Mouse (Mus musculus) hindlimb bud, embryonic 11.5 days (tissue): Measurements from ENCODE around the gene Shank2.

Experiments
- DNase-seq: peaks from one replicate; pipeline ENCODE4 v3.0.0-alpha.2; 2012; ENCODE audit warnings: low read depth, low spot score; ENCODE audit errors: extremely low spot score

The Shank2 gene

GRCm38 (mm10) chr7:144001628-144002027, at the start of gene Shank2:
Gene Shank2 (plus strand): TSS chr7:144001928.
- DNase-seq: no peak

- DNase-seq: no peak
Measured at GRCm38 (mm10) chr7:143952130-143952529, 49.6 kb upstream of the Shank2 start.

GRCm38 (mm10) chr7:143956575-143957295, 45.0 kb upstream of the Shank2 start:
- DNase-seq: no peak

GRCm38 (mm10) chr7:143958030-143958565, 43.6 kb upstream of the Shank2 start:
- DNase-seq: no peak

- no peak for DNase-seq
Measured at GRCm38 (mm10) chr7:143963813-143964212, 37.9 kb upstream of the Shank2 start.

- DNase-seq: no peak
Measured at GRCm38 (mm10) chr7:143966621-143967020, 35.1 kb upstream of the Shank2 start.

- DNase-seq: no peak
Measured at GRCm38 (mm10) chr7:143977491-143977830, 24.3 kb upstream of the Shank2 start.

GRCm38 (mm10) chr7:143977831-143978682, 23.7 kb upstream of the Shank2 start:
- no peak for DNase-seq

GRCm38 (mm10) chr7:143978741-143979371, 22.9 kb upstream of the Shank2 start:
- peak; percentile 30 for DNase-seq

GRCm38 (mm10) chr7:143979986-143980385, 21.7 kb upstream of the Shank2 start:
- no peak for DNase-seq

GRCm38 (mm10) chr7:143986281-143986680, 15.4 kb upstream of the Shank2 start:
- no peak for DNase-seq

GRCm38 (mm10) chr7:143991160-143991559, 10.6 kb upstream of the Shank2 start:
- DNase-seq: no peak

- DNase-seq: no peak
Measured at GRCm38 (mm10) chr7:143999073-143999472, 2.7 kb upstream of the Shank2 start.

GRCm38 (mm10) chr7:144003471-144003870, 1.7 kb downstream of the Shank2 start:
- no peak for DNase-seq

GRCm38 (mm10) chr7:144008079-144008478, 6.4 kb downstream of the Shank2 start:
- DNase-seq: no peak

GRCm38 (mm10) chr7:144008985-144009384, 7.3 kb downstream of the Shank2 start:
- no peak for DNase-seq

GRCm38 (mm10) chr7:144014485-144014884, 12.8 kb downstream of the Shank2 start:
- DNase-seq: no peak

- DNase-seq: no peak
Measured at GRCm38 (mm10) chr7:144021801-144022200, 20.1 kb downstream of the Shank2 start.

- no peak for DNase-seq
Measured at GRCm38 (mm10) chr7:144022682-144023081, 21.0 kb downstream of the Shank2 start.

- no peak for DNase-seq
Measured at GRCm38 (mm10) chr7:144023561-144023960, 21.8 kb downstream of the Shank2 start.

GRCm38 (mm10) chr7:144026024-144026752, 24.5 kb downstream of the Shank2 start:
- no peak for DNase-seq
